Mouse (Mus musculus): ENCODE measurements around the gene B2m. TPM values are rescaled to one million over a fixed set of nuclear protein-coding genes. Genes with fewer than 3 reads are reported as not detected.

Gene B2m
- polyA plus RNA-seq, 1 experiment, result 215 TPM

GRCm38 (mm10) chr2:122116888-122117287, 30.6 kb upstream of the B2m start:
- no peak for TF ChIP-seq CTCF (IDR thresholded peaks at IDR 0.05; ENCODE audit: control insufficient read depth, insufficient read depth, insufficient read length)
- TF ChIP-seq CEBPB (IDR thresholded peaks at IDR 0.05; ENCODE audit: low read depth), result no peak
- TF ChIP-seq MAX (IDR thresholded peaks at IDR 0.05), result no peak
- no peak for TF ChIP-seq MYOD1 (IDR thresholded peaks at IDR 0.05; ENCODE audit: control insufficient read depth, insufficient read length, low read depth)
- no peak for TF ChIP-seq FOSL1 (IDR thresholded peaks at IDR 0.05; ENCODE audit: insufficient read depth, low read length, poor library complexity, severe bottlenecking)
- no peak for TF ChIP-seq USF1 (IDR thresholded peaks at IDR 0.05; ENCODE audit: low read depth)
- TF ChIP-seq MYOG (IDR thresholded peaks at IDR 0.05; ENCODE audit: control insufficient read depth, extremely low read depth, insufficient read length), result no peak
- Histone ChIP-seq H3ac (ENCODE audit: control insufficient read depth, insufficient read length, low read depth) (no peak overlapping the region), H3K27me3 (ENCODE audit: control insufficient read depth, insufficient read depth, insufficient read length) (no peaks in the 10 kb centered on the region), H3K79me3 (ENCODE audit: low read depth) (no peaks in the 10 kb centered on the region), H3K79me2 (ENCODE audit: control insufficient read depth, insufficient read depth) (peaks cover 16% of the 10 kb centered on the region), H3K4me3 (ENCODE audit: insufficient read depth, poor library complexity, severe bottlenecking) (no peak overlapping the region), H3K36me3 (ENCODE audit: control insufficient read depth, insufficient read depth) (peaks cover 7% of the 10 kb centered on the region)

DNA sequence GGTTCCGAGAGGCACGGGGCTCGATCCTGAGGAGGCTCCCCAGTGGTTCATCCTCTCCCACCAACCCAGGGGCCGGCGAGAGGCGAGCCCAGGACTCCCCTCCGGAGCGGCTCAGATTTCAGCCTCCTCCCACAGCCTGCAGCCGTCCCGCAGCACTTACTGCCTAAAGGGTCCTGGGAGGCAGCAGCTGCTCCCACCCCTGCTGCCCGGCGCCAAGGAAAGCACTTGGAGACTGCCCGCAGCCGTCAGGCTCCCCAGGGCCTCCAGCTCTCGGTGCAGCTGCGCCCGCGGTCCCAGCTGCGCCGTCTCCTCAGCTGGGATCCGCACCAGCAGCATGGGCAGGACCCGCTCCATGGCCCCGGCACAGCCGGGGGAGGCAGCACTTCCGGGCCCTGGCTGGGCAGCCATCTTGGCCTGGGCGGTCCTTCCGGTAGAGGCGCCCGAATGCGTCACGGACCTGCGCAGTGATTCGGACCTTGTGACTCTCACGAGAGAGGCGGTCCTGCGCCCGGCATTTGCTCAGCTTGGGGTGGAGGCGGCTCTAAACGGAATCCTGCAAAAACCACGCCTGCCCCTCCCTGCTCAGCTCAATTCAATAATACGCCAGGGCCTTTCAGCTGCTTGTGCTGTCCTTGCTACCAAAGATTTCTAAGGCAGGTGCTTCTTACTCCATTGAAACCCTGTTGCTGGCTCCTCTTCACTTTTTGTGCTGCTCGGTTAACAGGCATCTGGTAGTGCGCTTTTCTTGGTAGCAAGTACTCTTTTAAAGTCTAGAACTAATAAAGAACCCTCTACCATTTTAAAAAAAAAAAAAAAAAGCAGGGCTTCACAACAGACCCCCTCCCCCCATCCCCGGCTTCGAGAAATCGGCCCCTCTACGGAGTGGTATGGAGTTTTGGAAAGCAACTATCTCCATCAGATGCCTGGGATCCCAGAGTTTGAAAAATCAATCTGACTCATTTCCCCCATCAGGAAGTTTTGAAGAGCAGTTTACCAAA, 29.2 kb upstream of the B2m start, which contains the start of gene Spg11:
Spg11 (minus strand) TSS at position 426 of the 998 bp plus-strand sequence.
- peak within 1 kb of the TSS; percentile 76 for H3K4me3 ChIP-seq (ENCODE audit: insufficient read depth, poor library complexity, severe bottlenecking)
- peak within 1 kb of the TSS; percentile 87 for H3ac ChIP-seq (ENCODE audit: control insufficient read depth, insufficient read length, low read depth)
- H3K79me3 ChIP-seq (ENCODE audit: low read depth), result no peaks in the 10 kb centered on the region
- peaks cover 16% of the 10 kb centered on the region for H3K79me2 ChIP-seq (ENCODE audit: control insufficient read depth, insufficient read depth)
- H3K36me3 ChIP-seq (ENCODE audit: control insufficient read depth, insufficient read depth), result peaks cover 4% of the 10 kb centered on the region
- H3K27me3 ChIP-seq (ENCODE audit: control insufficient read depth, insufficient read depth, insufficient read length), result no peaks in the 10 kb centered on the region
- peak; percentile 23 for TF ChIP-seq MAX (IDR thresholded peaks at IDR 0.05)
- no peak for TF ChIP-seq FOSL1 (IDR thresholded peaks at IDR 0.05; ENCODE audit: insufficient read depth, low read length, poor library complexity, severe bottlenecking)
- no peak for TF ChIP-seq CEBPB (IDR thresholded peaks at IDR 0.05; ENCODE audit: low read depth)
- peak; percentile 43 for TF ChIP-seq USF1 (IDR thresholded peaks at IDR 0.05; ENCODE audit: low read depth)
- TF ChIP-seq MYOD1 (IDR thresholded peaks at IDR 0.05; ENCODE audit: control insufficient read depth, insufficient read length, low read depth), result no peak

DNA sequence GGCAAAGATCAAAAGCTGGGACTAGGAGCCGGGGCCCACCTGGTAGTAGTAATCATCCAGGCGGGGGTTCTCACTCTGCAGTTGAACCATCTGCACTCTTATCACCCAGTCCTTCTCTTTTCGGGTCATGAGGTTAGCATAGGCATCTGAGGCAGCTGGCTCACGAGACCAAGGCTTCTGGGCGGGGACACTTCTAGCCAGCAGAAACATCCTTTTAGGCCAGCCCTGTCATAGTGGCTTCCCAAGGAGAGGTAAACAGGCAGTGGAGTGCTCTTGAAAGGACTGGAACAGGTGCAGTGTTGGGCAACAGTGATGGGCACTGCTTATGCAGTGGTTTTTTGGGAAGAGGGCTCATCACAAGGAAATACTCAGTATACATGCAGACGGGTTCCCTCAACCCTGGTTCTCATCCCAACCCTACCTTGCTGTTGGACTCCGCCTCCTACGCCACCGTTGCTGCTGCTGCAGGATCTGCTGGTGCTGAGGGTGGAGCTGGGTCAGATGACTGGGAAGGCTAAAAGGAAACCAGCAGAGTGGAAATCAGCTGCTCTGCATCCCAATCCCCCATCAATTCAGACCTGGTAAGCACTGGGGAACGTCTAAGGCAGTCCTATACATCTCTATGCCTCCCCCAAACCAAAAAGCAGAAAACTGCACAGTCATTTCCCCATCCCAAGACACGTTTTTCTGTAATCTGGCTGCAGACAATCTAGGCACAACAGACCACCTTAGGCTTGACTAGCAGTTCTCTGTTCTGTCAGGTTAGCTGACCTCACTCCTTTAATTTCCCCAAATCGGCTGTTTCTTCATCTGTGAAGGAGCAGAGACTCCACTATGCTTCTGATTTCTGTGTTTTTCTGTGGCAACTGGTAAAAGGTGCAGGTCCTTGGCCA, 21.6 kb upstream of the B2m start:
- Histone ChIP-seq H3K4me3 (ENCODE audit: insufficient read depth, poor library complexity, severe bottlenecking) (no peak overlapping the region), H3K79me3 (ENCODE audit: low read depth) (no peaks in the 10 kb centered on the region), H3K36me3 (ENCODE audit: control insufficient read depth, insufficient read depth) (no peaks in the 10 kb centered on the region), H3K79me2 (ENCODE audit: control insufficient read depth, insufficient read depth) (no peaks in the 10 kb centered on the region), H3K27me3 (ENCODE audit: control insufficient read depth, insufficient read depth, insufficient read length) (no peaks in the 10 kb centered on the region), H3ac (ENCODE audit: control insufficient read depth, insufficient read length, low read depth) (no peak overlapping the region)
- no peak for TF ChIP-seq USF1 (IDR thresholded peaks at IDR 0.05; ENCODE audit: low read depth)
- TF ChIP-seq MYOG (IDR thresholded peaks at IDR 0.05; ENCODE audit: control insufficient read depth, extremely low read depth, insufficient read length), result no peak
- peak; percentile 58 for TF ChIP-seq MYOD1 (IDR thresholded peaks at IDR 0.05; ENCODE audit: control insufficient read depth, insufficient read length, low read depth)
- no peak for TF ChIP-seq FOSL1 (IDR thresholded peaks at IDR 0.05; ENCODE audit: insufficient read depth, low read length, poor library complexity, severe bottlenecking)

DNA sequence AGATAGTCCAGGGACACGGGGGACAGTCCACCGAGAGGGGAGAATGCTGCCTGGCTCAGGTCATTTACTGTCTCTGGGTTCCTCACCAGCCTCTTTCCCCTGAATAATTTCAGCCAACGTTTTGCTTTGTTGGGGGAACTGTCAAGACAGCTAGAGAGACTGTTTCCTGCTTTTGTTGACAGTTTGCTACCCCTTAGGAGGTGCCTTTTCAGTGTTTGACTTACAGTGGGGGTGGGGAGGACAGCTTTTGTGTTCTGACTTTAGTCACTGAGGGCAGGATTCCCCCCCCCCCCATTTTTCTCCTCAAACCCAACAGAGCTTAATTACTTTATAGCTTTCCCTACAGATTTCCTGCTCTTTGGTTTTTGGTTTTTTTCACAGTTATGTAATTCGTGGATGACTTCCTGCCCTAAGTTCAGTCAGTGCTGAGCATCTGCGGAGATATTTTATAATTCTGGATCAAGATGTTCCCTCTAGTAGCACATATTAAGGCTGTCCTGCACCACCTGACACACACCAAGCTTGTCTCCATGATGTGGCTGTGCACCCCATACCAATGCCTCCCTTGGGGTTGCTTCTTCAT, 20.6 kb upstream of the B2m start:
- H3K79me3 ChIP-seq (ENCODE audit: low read depth), result no peaks in the 10 kb centered on the region
- no peak overlapping the region for H3ac ChIP-seq (ENCODE audit: control insufficient read depth, insufficient read length, low read depth)
- TF ChIP-seq MAX (IDR thresholded peaks at IDR 0.05) (no peak), MYOG (IDR thresholded peaks at IDR 0.05; ENCODE audit: control insufficient read depth, extremely low read depth, insufficient read length) (no peak), MYOD1 (IDR thresholded peaks at IDR 0.05; ENCODE audit: control insufficient read depth, insufficient read length, low read depth) (no peak), CEBPB (IDR thresholded peaks at IDR 0.05; ENCODE audit: low read depth) (no peak), FOSL1 (IDR thresholded peaks at IDR 0.05; ENCODE audit: insufficient read depth, low read length, poor library complexity, severe bottlenecking) (no peak), CTCF (IDR thresholded peaks at IDR 0.05; ENCODE audit: control insufficient read depth, insufficient read depth, insufficient read length) (no peak), USF1 (IDR thresholded peaks at IDR 0.05; ENCODE audit: low read depth) (no peak)
- H3K4me3 ChIP-seq (ENCODE audit: insufficient read depth, poor library complexity, severe bottlenecking), result no peak overlapping the region
- no peaks in the 10 kb centered on the region for H3K36me3 ChIP-seq (ENCODE audit: control insufficient read depth, insufficient read depth)
- no peaks in the 10 kb centered on the region for H3K27me3 ChIP-seq (ENCODE audit: control insufficient read depth, insufficient read depth, insufficient read length)
- H3K79me2 ChIP-seq (ENCODE audit: control insufficient read depth, insufficient read depth), result no peaks in the 10 kb centered on the region

DNA sequence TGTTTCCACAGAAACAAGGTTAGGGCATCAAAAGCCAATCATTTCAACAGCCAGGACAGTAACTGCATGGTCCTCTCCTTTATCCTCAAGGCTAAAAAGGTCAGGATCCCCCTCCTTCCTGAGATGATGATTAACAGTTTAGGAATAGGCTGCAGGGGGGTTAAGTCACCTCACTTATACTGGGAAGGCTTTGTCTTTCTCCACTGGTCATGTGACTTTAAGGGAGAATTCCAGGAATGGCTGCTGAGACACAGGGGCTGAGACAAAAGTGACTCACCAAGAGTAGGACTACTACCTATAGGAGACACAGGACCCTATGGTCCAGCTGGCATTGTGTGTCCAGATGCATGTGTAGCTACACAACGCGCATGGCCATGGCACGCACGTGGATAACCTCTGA, 19.9 kb upstream of the B2m start:
- TF ChIP-seq USF1 (IDR thresholded peaks at IDR 0.05; ENCODE audit: low read depth) (peak; percentile 89), CEBPB (IDR thresholded peaks at IDR 0.05; ENCODE audit: low read depth) (no peak)
- Histone ChIP-seq H3ac (ENCODE audit: control insufficient read depth, insufficient read length, low read depth) (no peak overlapping the region), H3K27me3 (ENCODE audit: control insufficient read depth, insufficient read depth, insufficient read length) (no peaks in the 10 kb centered on the region), H3K4me3 (ENCODE audit: insufficient read depth, poor library complexity, severe bottlenecking) (no peak overlapping the region), H3K36me3 (ENCODE audit: control insufficient read depth, insufficient read depth) (no peaks in the 10 kb centered on the region), H3K79me2 (ENCODE audit: control insufficient read depth, insufficient read depth) (no peaks in the 10 kb centered on the region), H3K79me3 (ENCODE audit: low read depth) (no peaks in the 10 kb centered on the region)
